In genomic region chr17:78881878-78882304, GRCm38 (mm10) we compare ENCODE assay signal across 8 mouse cellular contexts. TPM values are rescaled to one million over a fixed set of nuclear protein-coding genes. Genes with fewer than 3 reads are reported as not detected.
DNase-seq lines count a peak whose midpoint lies in the region; ATAC-seq and TF ChIP-seq lines count a peak whose summit lies in the region.
"Had no signal": no experiment of that assay in that cellular context is flagged by ENCODE, and none has a peak within 500 bp of the region (broad histone marks: within the 10 kb centered on the region; RNA-seq: fewer than 3 reads in every experiment).

No protein-coding gene starts in this region.

- H3K27ac ChIP-seq in intestine, postnatal 0 days (ENCODE audit: low read depth, low read length), result peak overlapping the region; percentile 92
- H3K27ac ChIP-seq in lung, embryonic 16.5 days (ENCODE audit: low read length), result peak overlapping the region; percentile 86
- peak overlapping the region; percentile 48; the same call in 1 of the 2 replicates for H3K27ac ChIP-seq in stomach, embryonic 14.5 days (ENCODE audit: low read length)

- peak overlapping the region; percentile 83 for H3K9ac ChIP-seq in intestine, postnatal 0 days (ENCODE audit: low read depth, low read length)
- peak overlapping the region; percentile 80 for H3K9ac ChIP-seq in lung, embryonic 16.5 days (ENCODE audit: low read length)
- peak overlapping the region; percentile 61 for H3K9ac ChIP-seq in stomach, embryonic 14.5 days (replicated peaks; ENCODE audit: low read depth, low read length)

- 10% methylated on average over 4 of the region's 7 CpGs for WGBS in intestine, postnatal 0 days
- WGBS in lung, embryonic 16.5 days, result 12% methylated on average over 4 of the region's 7 CpGs
- 8% methylated on average over 7 of the region's 7 CpGs for WGBS in stomach, embryonic 14.5 days

- no peaks in the 10 kb centered on the region for H3K9me3 ChIP-seq in intestine, postnatal 0 days (ENCODE audit: control insufficient read depth)
- H3K9me3 ChIP-seq in lung, embryonic 16.5 days (ENCODE audit: control insufficient read depth, low read length), result peaks cover 3% of the 10 kb centered on the region; the same call in 1 of the 2 replicates
- H3K9me3 ChIP-seq in stomach, embryonic 14.5 days (ENCODE audit: control insufficient read depth, low read depth, low read length), result no peaks in the 10 kb centered on the region

- peaks cover 26% of the 10 kb centered on the region for H3K36me3 ChIP-seq in intestine, postnatal 0 days (ENCODE audit: control insufficient read depth, insufficient read depth)
- peaks cover 2% of the 10 kb centered on the region; the same call in 1 of the 2 replicates for H3K36me3 ChIP-seq in lung, embryonic 16.5 days (ENCODE audit: control insufficient read depth, insufficient read depth, low read length)
- peaks cover 11% of the 10 kb centered on the region; the same call in 1 of the 2 replicates for H3K36me3 ChIP-seq in stomach, embryonic 14.5 days (ENCODE audit: control insufficient read depth, insufficient read depth, low read length)

- peaks cover 4% of the 10 kb centered on the region; the same call in 1 of the 2 replicates for H3K4me1 ChIP-seq in intestine, postnatal 0 days (replicated peaks; ENCODE audit: control insufficient read depth, insufficient read depth, low read length)
- peaks cover 6% of the 10 kb centered on the region; the same call in 1 of the 2 replicates for H3K4me1 ChIP-seq in lung, embryonic 16.5 days (replicated peaks; ENCODE audit: control insufficient read depth, insufficient read depth, low read length)
- peaks cover 8% of the 10 kb centered on the region; the same call in 1 of the 2 replicates for H3K4me1 ChIP-seq in stomach, embryonic 14.5 days (ENCODE audit: control insufficient read depth, insufficient read depth, low read length)

- peak overlapping the region; percentile 81 for H3K4me3 ChIP-seq in intestine, postnatal 0 days (ENCODE audit: low read depth, low read length)
- H3K4me3 ChIP-seq in lung, embryonic 16.5 days (ENCODE audit: low read length), result peak overlapping the region; percentile 73
- H3K4me3 ChIP-seq in stomach, embryonic 14.5 days (ENCODE audit: low read depth, low read length), result peak overlapping the region; percentile 69

- ATAC-seq in erythroblast, adult 5-6 weeks (replicated peaks; ENCODE audit: low FRiP score, poor library complexity, severe bottlenecking), result 0 out of 2 replicates have a peak, but pooled peaks have one; percentile 33
- peak; percentile 45 for ATAC-seq in intestine, postnatal 0 days
- peak; percentile 65 for ATAC-seq in lung, embryonic 16.5 days (ENCODE audit: low read depth)
- ATAC-seq in stomach, embryonic 14.5 days (ENCODE audit: insufficient number of reproducible peaks, insufficient read depth, low FRiP score, low read depth), result peak; percentile 28; the same call in 1 of the 2 replicates

- peak; percentile 11 for DNase-seq in urinary bladder, postnatal 14 days (ENCODE audit: low spot score)
- DNase-seq in urinary bladder, adult 18-20 months (ENCODE audit: low spot score in 2 of 2), result no peak
- DNase-seq in layer of hippocampus, adult 9-11 months, result no peak

- no peak for TF ChIP-seq CTCF in intestine, postnatal 0 days (IDR thresholded peaks at IDR 0.05; ENCODE audit: low read depth)

- H3K4me2 ChIP-seq in intestine, postnatal 0 days (replicated peaks; ENCODE audit: low read depth), result peak overlapping the region; percentile 60
- H3K4me2 ChIP-seq in lung, embryonic 16.5 days (ENCODE audit: low read depth, low read length), result peak overlapping the region; percentile 54
- H3K4me2 ChIP-seq in stomach, embryonic 14.5 days (replicated peaks; ENCODE audit: low read depth, low read length), result peak overlapping the region; percentile 61

- H3K27me3 ChIP-seq in intestine, postnatal 0 days (replicated peaks; ENCODE audit: control insufficient read depth, insufficient read depth, low read length), result no peaks in the 10 kb centered on the region
- no peaks in the 10 kb centered on the region for H3K27me3 ChIP-seq in lung, embryonic 16.5 days (ENCODE audit: control insufficient read depth, insufficient read depth, low read depth, low read length)
- no peaks in the 10 kb centered on the region for H3K27me3 ChIP-seq in stomach, embryonic 14.5 days (ENCODE audit: control insufficient read depth, insufficient read depth, low read length)

RNA-seq across cellular contexts. Expression of gene Eif2ak2, which starts 0.5 kb away (rescaled TPM):
- 13.4 and 23.0 TPM in 2 replicates for total RNA-seq in erythroblast, adult 5-6 weeks (2015; ENCODE audit: low replicate concordance)
- 50.1 and 55.8 TPM in 2 replicates for total RNA-seq in erythroblast, adult 5-6 weeks (2017; ENCODE audit: low replicate concordance)
- 23.4 and 25.1 TPM in 2 replicates for polyA plus RNA-seq in intestine, postnatal 0 days (2015; fragmentation: Nextera tagmentation; extraction: Ambion mirVana)
- 10.6 and 11.0 TPM in 2 replicates for polyA plus RNA-seq in lung, embryonic 16.5 days (2015; fragmentation: Nextera tagmentation; extraction: Ambion mirVana)
- 12.8 and 18.9 TPM in 2 replicates for polyA plus RNA-seq in stomach, embryonic 14.5 days (2014; fragmentation: Nextera tagmentation; extraction: Ambion mirVana)

RNA-seq across cellular contexts. Expression of gene Sult6b1, which starts 24.9 kb away (rescaled TPM):
- not detected in 2 replicates for total RNA-seq in erythroblast, adult 5-6 weeks (2015; ENCODE audit: low replicate concordance)
- 0.70 TPM in 1 of 2 replicates, not detected in the other for total RNA-seq in erythroblast, adult 5-6 weeks (2017; ENCODE audit: low replicate concordance)
- 0.25 TPM in 2 replicates for polyA plus RNA-seq in intestine, postnatal 0 days (2015; fragmentation: Nextera tagmentation; extraction: Ambion mirVana)
- 0.34 TPM in 1 of 2 replicates, not detected in the other for polyA plus RNA-seq in lung, embryonic 16.5 days (2015; fragmentation: Nextera tagmentation; extraction: Ambion mirVana)
- polyA plus RNA-seq in stomach, embryonic 14.5 days (2014; fragmentation: Nextera tagmentation; extraction: Ambion mirVana), result 0.24 TPM in 1 of 2 replicates, not detected in the other
- total RNA-seq: left cerebral cortex, postnatal 14 days had no signal

RNA-seq across cellular contexts. Expression of gene Cebpzos, which starts 34.4 kb away (rescaled TPM):
- 4.4 and 10.0 TPM in 2 replicates for total RNA-seq in erythroblast, adult 5-6 weeks (2015; ENCODE audit: low replicate concordance)
- total RNA-seq in erythroblast, adult 5-6 weeks (2017; ENCODE audit: low replicate concordance), result 14.8 TPM in 2 replicates
- polyA plus RNA-seq in intestine, postnatal 0 days (2015; fragmentation: Nextera tagmentation; extraction: Ambion mirVana), result 113 and 114 TPM in 2 replicates
- polyA plus RNA-seq in lung, embryonic 16.5 days (2015; fragmentation: Nextera tagmentation; extraction: Ambion mirVana), result 80.7 and 95.5 TPM in 2 replicates
- polyA plus RNA-seq in stomach, embryonic 14.5 days (2014; fragmentation: Nextera tagmentation; extraction: Ambion mirVana), result 113 and 122 TPM in 2 replicates

RNA-seq across cellular contexts. Expression of gene Gpatch11, which starts 46.5 kb away (rescaled TPM):
- total RNA-seq in erythroblast, adult 5-6 weeks (2015; ENCODE audit: low replicate concordance), result 5.0 and 16.3 TPM in 2 replicates
- 12.3 and 33.8 TPM in 2 replicates for total RNA-seq in erythroblast, adult 5-6 weeks (2017; ENCODE audit: low replicate concordance)
- 64.7 and 65.1 TPM in 2 replicates for polyA plus RNA-seq in intestine, postnatal 0 days (2015; fragmentation: Nextera tagmentation; extraction: Ambion mirVana)
- 38.0 and 41.1 TPM in 2 replicates for polyA plus RNA-seq in lung, embryonic 16.5 days (2015; fragmentation: Nextera tagmentation; extraction: Ambion mirVana)
- 36.8 and 44.3 TPM in 2 replicates for polyA plus RNA-seq in stomach, embryonic 14.5 days (2014; fragmentation: Nextera tagmentation; extraction: Ambion mirVana)

RNA-seq across cellular contexts. Expression of gene Heatr5b, which starts 46.7 kb away (rescaled TPM):
- 5.4 and 6.7 TPM in 2 replicates for total RNA-seq in erythroblast, adult 5-6 weeks (2015; ENCODE audit: low replicate concordance)
- 6.1 and 7.1 TPM in 2 replicates for total RNA-seq in erythroblast, adult 5-6 weeks (2017; ENCODE audit: low replicate concordance)
- 6.8 and 7.0 TPM in 2 replicates for polyA plus RNA-seq in intestine, postnatal 0 days (2015; fragmentation: Nextera tagmentation; extraction: Ambion mirVana)
- polyA plus RNA-seq in lung, embryonic 16.5 days (2015; fragmentation: Nextera tagmentation; extraction: Ambion mirVana), result 14.4 and 16.3 TPM in 2 replicates
- polyA plus RNA-seq in stomach, embryonic 14.5 days (2014; fragmentation: Nextera tagmentation; extraction: Ambion mirVana), result 12.5 and 15.0 TPM in 2 replicates
